Mouse (Mus musculus) heart, embryonic 11.5 days (tissue): ENCODE measurements around the gene Hoxa11. TPM values are rescaled to one million over a fixed set of nuclear protein-coding genes. Genes with fewer than 3 reads are reported as not detected.

Experiments
- ATAC-seq: fragments of 200-750 bp; cut with Nextera tagmentation; replicated peaks from 2 replicates; pipeline ENCODE4 v1.8.0; 2017; ENCODE audit warnings: moderate library complexity; ENCODE audit not compliant: insufficient number of reproducible peaks, low FRiP score, low TSS enrichment
- H3K27ac ChIP-seq: fragments of 300-500 bp; sonication (generic); 2 replicates; pipeline ENCODE4 v1.5.1; 2014; ENCODE audit warnings: mild to moderate bottlenecking, low read depth, low read length
- H3K27me3 ChIP-seq: fragments of 300-500 bp; sonication (generic); 2 replicates; pipeline ENCODE4 v1.6.1; 2014; ENCODE audit warnings: mild to moderate bottlenecking, low read length, mixed read lengths; ENCODE audit not compliant: control insufficient read depth, insufficient read depth
- H3K36me3 ChIP-seq: fragments of 300-500 bp; sonication (generic); 2 replicates; pipeline ENCODE4 v1.6.1; 2014; ENCODE audit warnings: mild to moderate bottlenecking, low read length, moderate library complexity, mixed read lengths; ENCODE audit not compliant: control insufficient read depth, insufficient read depth
- H3K4me1 ChIP-seq: fragments of 300-500 bp; sonication (generic); 2 replicates; pipeline ENCODE4 v1.6.1; 2014; ENCODE audit warnings: low read length; ENCODE audit not compliant: control insufficient read depth, insufficient read depth
- H3K4me2 ChIP-seq: fragments of 300-500 bp; sonication (generic); 2 replicates; pipeline ENCODE4 v1.6.1; 2014; ENCODE audit warnings: mild to moderate bottlenecking, moderate library complexity
- H3K4me3 ChIP-seq: fragments of 300-500 bp; sonication (generic); 2 replicates; pipeline ENCODE4 v1.5.1; 2014; ENCODE audit warnings: low read depth, low read length
- H3K9ac ChIP-seq: fragments of 300-500 bp; sonication (generic); 2 replicates; pipeline ENCODE4 v1.6.1; 2014; ENCODE audit warnings: mild to moderate bottlenecking, low read depth, low read length, moderate library complexity
- H3K9me3 ChIP-seq: fragments of 300-500 bp; sonication (generic); replicated peaks from 2 replicates; pipeline ENCODE4 v1.6.1; 2016; ENCODE audit warnings: low read length; ENCODE audit not compliant: control insufficient read depth
- WGBS: fragments of 180-500 bp; shearing (Covaris S2); extraction: QIAGEN DNeasy Blood & Tissue Kit; methylation state at CpG from one replicate; pipeline ENCODE4 v1.1.7; 2014; ENCODE audit not compliant: insufficient replicate concordance; 5-methylcytosine and 5-hydroxymethylcytosine counted together
- polyA plus RNA-seq: library from polyadenylated mRNA; unstranded; fragments of >200 nt; fragmentation: Nextera tagmentation; extraction: Ambion mirVana; gene quantifications from 2 replicates; pipeline ENCODE4 v1.2.1, GENCODE M21; 2014

Gene Hoxa11
- polyA plus RNA-seq = not detected in 2 replicates

DNA sequence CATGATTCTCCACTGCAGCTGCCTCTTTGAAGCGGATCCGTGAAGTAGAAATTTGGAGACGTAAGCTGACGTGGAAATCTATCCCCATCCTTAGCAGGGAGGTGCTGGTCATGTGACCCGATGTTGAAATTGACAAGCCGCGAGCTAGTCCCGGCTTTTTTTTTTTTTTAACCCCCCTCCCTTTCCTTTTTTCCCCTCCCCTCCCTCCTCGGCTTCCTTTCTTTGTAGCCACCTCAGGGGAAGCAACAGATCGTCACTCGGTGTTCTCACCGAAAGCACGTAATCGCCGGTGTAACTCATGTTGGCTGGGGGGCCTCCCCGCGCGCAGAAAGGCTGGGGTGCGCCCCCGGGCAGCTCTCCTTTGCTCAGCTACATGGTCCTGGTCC, at the start of gene Hoxa11:
Hoxa11 (minus strand) TSS at position 54 of the 386 bp plus-strand sequence.
- no peaks in the 10 kb centered on the region for H3K36me3 ChIP-seq
- no peak for ATAC-seq
- no peaks in the 10 kb centered on the region for H3K9me3 ChIP-seq
- H3K4me1 ChIP-seq = peaks cover 5% of the 10 kb centered on the region; the same call in 1 of the 2 replicates
- H3K27ac ChIP-seq = no peak within 1 kb of the TSS
- H3K9ac ChIP-seq = no peak within 1 kb of the TSS
- peaks cover 96% of the 10 kb centered on the region for H3K27me3 ChIP-seq
- H3K4me2 ChIP-seq = peak within 1 kb of the TSS; percentile 27
- peak within 1 kb of the TSS; percentile 25 for H3K4me3 ChIP-seq
- WGBS = 1% methylated on average over 20 of the region's 20 CpGs

DNA sequence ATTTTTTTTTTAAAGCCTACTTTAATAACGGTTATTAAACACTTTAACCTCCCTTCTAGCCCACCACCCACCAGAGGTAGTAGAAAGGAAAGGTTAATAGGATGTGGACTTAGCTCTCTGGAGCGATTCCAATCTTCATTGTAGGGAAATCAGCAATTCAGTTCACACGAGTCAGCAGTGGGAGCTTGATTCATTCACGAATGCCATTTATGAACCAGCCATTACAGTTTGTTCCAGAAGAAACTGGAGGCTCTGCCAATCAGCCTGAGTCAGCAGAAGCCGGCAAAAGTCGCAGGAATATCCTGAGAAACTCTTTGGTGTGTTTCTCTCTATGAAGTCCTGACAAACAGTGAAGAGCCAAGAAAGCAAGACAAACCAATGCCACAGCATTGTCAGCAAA, 49.0 kb upstream of the Hoxa11 start:
- Histone ChIP-seq H3K27ac (no peak overlapping the region), H3K36me3 (no peaks in the 10 kb centered on the region)

DNA sequence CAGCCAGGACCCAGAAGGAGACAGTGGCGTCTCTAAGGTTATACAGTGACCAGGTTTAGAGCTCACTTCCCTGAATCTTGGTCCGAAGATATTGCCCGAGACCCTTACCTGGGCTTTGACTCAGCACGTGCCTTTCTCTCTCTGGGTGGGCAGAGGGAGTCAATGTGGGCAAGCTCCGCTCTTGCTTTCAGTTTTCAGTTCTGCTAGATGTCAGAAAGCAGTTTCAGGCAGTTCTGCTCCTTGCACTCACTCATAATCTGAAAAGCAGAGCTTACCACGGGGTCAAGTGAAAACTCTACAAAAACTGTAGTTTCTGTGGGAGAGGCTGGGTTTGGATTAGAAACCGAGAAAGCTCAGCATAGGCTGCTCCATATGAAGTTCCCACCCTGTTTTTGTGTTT, 46.7 kb upstream of the Hoxa11 start:
- no peaks in the 10 kb centered on the region for H3K36me3 ChIP-seq
- no peaks in the 10 kb centered on the region for H3K4me1 ChIP-seq
- H3K9ac ChIP-seq = no peak overlapping the region
- H3K9me3 ChIP-seq = no peaks in the 10 kb centered on the region
- 59% methylated on average over 7 of the region's 7 CpGs for WGBS
- peaks cover 31% of the 10 kb centered on the region for H3K27me3 ChIP-seq
- H3K4me3 ChIP-seq = no peak overlapping the region
- no peak overlapping the region for H3K27ac ChIP-seq
- H3K4me2 ChIP-seq = no peak overlapping the region
- ATAC-seq = no peak

More for the DNA sequence above, 49.0 kb upstream of the Hoxa11 start:
- 74% methylated on average over 6 of the region's 6 CpGs for WGBS
- Histone ChIP-seq H3K27me3 (peaks cover 35% of the 10 kb centered on the region), H3K4me3 (no peak overlapping the region), H3K9ac (no peak overlapping the region), H3K4me1 (no peaks in the 10 kb centered on the region), H3K4me2 (no peak overlapping the region), H3K9me3 (no peaks in the 10 kb centered on the region)
- no peak for ATAC-seq

DNA sequence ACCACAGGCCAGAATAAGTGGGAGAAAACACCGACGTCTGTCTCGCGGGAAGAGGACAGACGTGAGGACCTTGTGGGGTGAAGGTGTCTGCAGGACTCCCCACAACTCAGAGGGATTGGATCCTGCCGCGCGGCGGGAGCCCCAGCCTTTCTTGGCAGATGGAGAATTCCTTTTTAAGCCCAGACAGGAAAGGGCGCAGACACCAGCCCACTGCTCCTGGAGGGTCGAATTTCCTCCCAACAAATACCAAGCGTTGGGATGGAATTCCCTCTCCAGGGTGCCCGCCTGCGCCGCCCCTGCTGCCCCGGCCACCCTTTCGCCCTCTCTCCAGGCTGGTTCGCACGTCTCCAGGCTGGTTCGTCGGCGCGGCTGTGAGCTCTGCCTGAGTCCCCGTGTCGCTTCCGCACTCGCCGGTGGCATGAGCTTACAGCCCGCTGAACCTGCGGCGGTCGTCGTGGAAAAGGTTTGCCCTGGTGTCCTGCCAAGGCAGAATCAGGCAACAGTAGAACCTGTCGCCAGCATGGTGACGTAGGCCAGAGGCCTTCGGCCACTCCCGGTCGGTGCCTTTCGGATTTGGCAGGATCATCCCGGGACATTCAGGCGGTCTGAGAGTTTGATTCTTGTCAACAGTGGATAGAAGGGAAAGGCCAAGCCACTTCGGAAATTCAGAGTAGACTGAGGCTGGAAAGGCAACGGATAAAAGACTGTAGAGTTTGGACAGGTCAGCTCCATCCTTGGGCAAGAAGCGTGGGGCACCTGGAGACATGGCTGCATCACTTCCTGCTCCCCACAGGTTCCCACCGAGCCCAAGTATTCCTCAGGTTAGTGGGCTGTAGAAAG, 45.6 kb upstream of the Hoxa11 start:
- no peak for ATAC-seq
- H3K4me1 ChIP-seq = no peaks in the 10 kb centered on the region
- peak overlapping the region; percentile 23; the same call in 1 of the 2 replicates for H3K9ac ChIP-seq
- H3K4me2 ChIP-seq = peak overlapping the region; percentile 81
- H3K4me3 ChIP-seq = peak overlapping the region; percentile 44
- WGBS = 2% methylated on average over 45 of the region's 45 CpGs
- peaks cover 31% of the 10 kb centered on the region for H3K27me3 ChIP-seq
- no peaks in the 10 kb centered on the region for H3K36me3 ChIP-seq
- no peak overlapping the region for H3K27ac ChIP-seq
- no peaks in the 10 kb centered on the region for H3K9me3 ChIP-seq

DNA sequence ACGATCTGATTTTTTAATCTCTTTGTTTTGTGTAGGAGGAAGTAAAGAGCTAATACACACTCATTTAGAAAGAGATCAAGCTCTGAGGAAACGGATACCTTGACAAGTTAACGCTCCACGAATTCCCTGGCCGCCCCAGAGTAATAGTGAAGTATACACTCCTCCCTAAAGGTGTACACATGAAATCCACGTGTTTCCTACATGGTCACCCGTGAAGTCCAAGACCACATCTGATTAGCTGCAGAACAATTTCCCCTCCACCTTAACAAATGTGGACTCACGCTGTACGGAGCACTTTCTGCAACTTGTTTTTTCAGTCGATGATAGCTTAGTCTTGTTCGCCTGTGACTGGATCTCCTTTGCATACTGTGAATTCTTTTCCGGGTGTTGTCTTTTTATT, 44.6 kb upstream of the Hoxa11 start:
- Histone ChIP-seq H3K4me3 (no peak overlapping the region), H3K9ac (no peak overlapping the region), H3K9me3 (no peaks in the 10 kb centered on the region), H3K36me3 (no peaks in the 10 kb centered on the region), H3K27me3 (peaks cover 29% of the 10 kb centered on the region), H3K4me1 (no peaks in the 10 kb centered on the region), H3K27ac (no peak overlapping the region), H3K4me2 (no peak overlapping the region)
- 19% methylated on average over 12 of the region's 12 CpGs for WGBS
- no peak for ATAC-seq

DNA sequence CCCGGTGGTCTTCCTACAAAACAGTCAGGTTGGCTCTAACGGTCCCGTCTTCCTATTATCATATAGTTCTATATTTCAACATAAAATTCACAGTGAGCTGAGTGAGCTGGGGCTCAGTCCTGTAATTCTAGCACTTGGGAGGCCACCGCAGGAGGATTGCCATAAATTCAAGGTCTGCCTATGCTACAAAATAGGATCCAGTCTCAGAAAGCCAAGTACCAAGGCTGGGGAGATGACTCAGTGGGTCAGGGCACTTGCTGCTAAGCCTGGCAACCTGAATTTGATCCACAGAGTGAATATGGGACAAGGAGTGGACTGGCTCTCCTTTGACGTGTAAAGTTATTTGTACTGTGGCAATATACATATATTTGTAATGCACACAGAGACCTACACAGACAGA, 38.3 kb upstream of the Hoxa11 start:
- no peak overlapping the region for H3K27ac ChIP-seq
- no peak overlapping the region for H3K4me3 ChIP-seq
- no peak for ATAC-seq
- H3K4me2 ChIP-seq = no peak overlapping the region
- no peaks in the 10 kb centered on the region for H3K9me3 ChIP-seq
- H3K27me3 ChIP-seq = peaks cover 3% of the 10 kb centered on the region; the same call in 1 of the 2 replicates
- no peak overlapping the region for H3K9ac ChIP-seq
- no peaks in the 10 kb centered on the region for H3K4me1 ChIP-seq
- WGBS = 83% methylated on average over 5 of the region's 5 CpGs
- no peaks in the 10 kb centered on the region for H3K36me3 ChIP-seq

DNA sequence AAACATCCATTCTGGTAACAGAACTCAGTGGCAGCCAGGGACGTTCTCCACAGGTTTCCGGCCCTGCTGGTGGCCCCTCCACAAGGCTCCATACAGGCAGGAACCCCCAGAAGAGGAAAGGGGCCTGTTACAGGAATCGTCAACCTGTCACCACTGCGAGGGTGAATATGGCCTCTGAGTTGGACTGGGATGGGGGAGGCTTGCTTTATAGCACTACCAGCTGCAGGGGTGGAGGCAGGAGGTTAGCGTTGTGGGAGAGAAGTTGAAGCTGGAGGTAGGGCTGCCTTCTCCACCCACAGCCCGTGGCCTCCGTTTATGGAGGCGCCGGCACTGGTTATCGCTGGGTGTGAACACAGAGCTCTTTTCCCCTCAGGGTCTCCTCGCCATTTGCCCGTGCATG, 35.5 kb upstream of the Hoxa11 start:
- Histone ChIP-seq H3K27me3 (peaks cover 24% of the 10 kb centered on the region), H3K36me3 (no peaks in the 10 kb centered on the region), H3K9ac (no peak overlapping the region), H3K4me2 (no peak overlapping the region), H3K4me3 (no peak overlapping the region), H3K4me1 (no peaks in the 10 kb centered on the region), H3K9me3 (no peaks in the 10 kb centered on the region), H3K27ac (no peak overlapping the region)
- WGBS = 46% methylated on average over 12 of the region's 12 CpGs
- ATAC-seq = no peak

DNA sequence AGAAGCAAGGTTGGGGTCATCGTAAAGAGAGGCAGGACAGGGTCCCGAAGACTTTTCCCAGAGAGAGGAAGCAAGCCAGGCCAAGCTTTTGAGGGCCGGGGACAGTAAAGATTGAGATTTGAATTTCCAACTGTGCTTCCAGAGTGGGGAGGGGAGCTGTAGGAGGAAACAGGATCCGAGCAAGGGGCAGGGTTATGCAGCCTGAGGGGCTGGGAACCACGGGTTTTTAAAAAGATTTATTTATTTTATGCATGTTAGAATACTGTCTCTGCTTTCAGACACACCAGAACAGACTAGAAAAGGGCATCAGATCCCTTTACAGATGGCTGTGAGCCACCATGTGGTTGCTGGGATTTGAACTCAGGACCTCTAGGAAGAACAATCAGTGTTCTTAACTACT, 31.3 kb upstream of the Hoxa11 start:
- no peak for ATAC-seq
- Histone ChIP-seq H3K9me3 (no peaks in the 10 kb centered on the region), H3K4me3 (no peak overlapping the region), H3K9ac (no peak overlapping the region), H3K4me1 (peaks cover 7% of the 10 kb centered on the region), H3K4me2 (no peak overlapping the region), H3K27ac (no peak overlapping the region), H3K36me3 (no peaks in the 10 kb centered on the region), H3K27me3 (peaks cover 58% of the 10 kb centered on the region)
- 4% methylated on average over 5 of the region's 5 CpGs for WGBS

DNA sequence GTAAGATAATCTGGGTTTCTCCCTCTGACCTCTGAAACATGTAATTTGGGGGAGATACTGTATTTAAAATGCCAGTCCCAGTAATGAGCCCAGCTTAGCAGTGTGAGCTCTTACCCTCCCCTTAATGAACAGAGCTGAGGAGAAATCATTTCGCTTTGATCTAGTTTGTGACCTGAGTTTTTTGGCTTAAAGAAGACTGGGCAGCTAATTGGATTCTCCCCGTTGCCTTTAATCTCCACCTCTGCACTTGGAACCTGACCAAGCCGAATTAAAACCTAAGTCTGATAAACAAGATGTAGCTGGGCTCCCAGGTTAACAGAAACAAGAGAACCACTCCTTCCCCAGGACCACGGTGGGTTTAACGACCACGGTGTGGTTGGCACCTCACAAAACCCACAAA, 30.8 kb upstream of the Hoxa11 start:
- Histone ChIP-seq H3K27me3 (peaks cover 62% of the 10 kb centered on the region), H3K9ac (no peak overlapping the region), H3K4me1 (peaks cover 7% of the 10 kb centered on the region), H3K4me2 (no peak overlapping the region), H3K4me3 (no peak overlapping the region), H3K36me3 (no peaks in the 10 kb centered on the region), H3K9me3 (no peaks in the 10 kb centered on the region), H3K27ac (no peak overlapping the region)
- WGBS = 5% methylated on average over 6 of the region's 6 CpGs
- no peak for ATAC-seq
